Mouse (Mus musculus) G1E (cell line): ENCODE measurements around the gene Rcan1. TPM values are rescaled to one million over a fixed set of nuclear protein-coding genes. Genes with fewer than 3 reads are reported as not detected.

Experiments used
- ATAC-seq: 2 replicates; pipeline ENCODE4 v1.8.0; 2016; ENCODE audit warnings: mild to moderate bottlenecking; ENCODE audit not compliant: insufficient number of reproducible peaks, poor library complexity, low FRiP score, severe bottlenecking; ENCODE audit errors: extremely low read depth
- DNase-seq: peaks from one replicate; pipeline ENCODE4 v3.0.0; 2012; ENCODE audit warnings: low spot score
- H3K27me3 ChIP-seq: 2 replicates; pipeline ENCODE4 v1.6.1; 2012; ENCODE audit warnings: mild to moderate bottlenecking, low read length, inconsistent platforms; ENCODE audit not compliant: insufficient read depth
- H3K36me3 ChIP-seq: replicated peaks from 2 replicates; pipeline ENCODE3; 2012; ENCODE audit warnings: mild to moderate bottlenecking, inconsistent platforms
- H3K4me1 ChIP-seq: 2 replicates; pipeline ENCODE4 v1.6.1; 2012; ENCODE audit warnings: low read depth, low read length, inconsistent platforms, mixed read lengths; ENCODE audit not compliant: insufficient read depth
- H3K4me3 ChIP-seq: 2 replicates; pipeline ENCODE4 v1.5.1; 2012; ENCODE audit warnings: low read depth, mild to moderate bottlenecking, inconsistent platforms, low read length, moderate library complexity, mixed read lengths
- H3K9me3 ChIP-seq: replicated peaks from 2 replicates; pipeline ENCODE4 v1.6.1; 2012; ENCODE audit warnings: inconsistent platforms
- CTCF ChIP-seq: IDR thresholded peaks from 2 replicates; pipeline ENCODE4 v1.5.1; 2012; ENCODE audit warnings: low read depth, low read length, inconsistent platforms, mixed read lengths
- GATA1 ChIP-seq: IDR thresholded peaks from 2 replicates; pipeline ENCODE4 v1.6.1; 2012; ENCODE audit warnings: borderline replicate concordance, low read length, inconsistent platforms, mixed read lengths
- GATA2 ChIP-seq: IDR thresholded peaks from 2 replicates; pipeline ENCODE4 v1.6.1; 2012; ENCODE audit warnings: low read depth, low read length, inconsistent platforms, borderline replicate concordance
- POLR2AphosphoS5 ChIP-seq: IDR thresholded peaks from 2 replicates; pipeline ENCODE4 v1.6.1; 2012; ENCODE audit warnings: low read depth, low read length, inconsistent platforms; ENCODE audit not compliant: insufficient replicate concordance
- TAL1 ChIP-seq: conservative IDR thresholded peaks from 2 replicates; pipeline ENCODE4 v1.6.1; 2012; ENCODE audit warnings: low read depth, low read length, inconsistent platforms, mixed read lengths
- polyA plus RNA-seq: library from polyadenylated mRNA; stranded (reverse); fragments of >175 nt; gene quantifications from 2 replicates; pipeline ENCODE4 v1.2.3, GENCODE M21; 2012
- total RNA-seq, 2 experiments: library from RNA; stranded (forward) in 1 of 2; stranded (reverse) in 1 of 2; fragments of 200-1000 nt in 1 of 2; fragments of >200 nt in 1 of 2; fragmentation: Nextera tagmentation in 1 of 2; gene quantifications; 2 replicates each; pipeline ENCODE4 v1.2.3; 2014 to 2017

The Rcan1 gene
- total and polyA plus RNA-seq, 3 experiments: 12.3 to 16.1 (median 14.2) TPM

- H3K36me3 ChIP-seq: no peaks in the 10 kb centered on the region
- peaks cover 54% of the 10 kb centered on the region for H3K27me3 ChIP-seq
- no peak for TF ChIP-seq POLR2AphosphoS5
- no peak for TF ChIP-seq GATA1
- TF ChIP-seq TAL1: no peak
- no peaks in the 10 kb centered on the region for H3K9me3 ChIP-seq
- ATAC-seq: no peak
- no peak overlapping the region for H3K4me3 ChIP-seq
- peaks cover 10% of the 10 kb centered on the region for H3K4me1 ChIP-seq
- DNase-seq: no peak
Measured at GRCm38 (mm10) chr16:92510835-92511772, 40.4 kb upstream of the Rcan1 start.

DNA sequence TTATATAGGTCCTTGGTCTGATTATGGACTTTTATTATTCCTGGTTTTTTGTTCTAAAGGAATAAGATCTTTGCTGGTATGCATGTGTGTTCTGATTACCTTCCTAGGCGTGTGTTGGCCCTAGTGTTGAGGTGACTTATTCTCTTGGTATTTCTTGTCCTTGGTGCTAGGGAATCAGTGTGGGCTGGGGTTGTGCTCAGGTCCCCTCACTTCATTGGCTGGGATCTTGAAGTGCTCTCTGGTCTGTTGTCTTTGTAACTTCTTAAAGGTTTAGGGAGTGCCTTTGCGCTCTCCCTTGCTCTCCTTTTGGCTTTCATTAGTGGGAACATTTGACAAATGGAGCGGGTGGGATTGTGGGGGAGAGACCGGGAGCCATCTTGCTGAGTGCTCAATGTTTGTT lies 36.9 kb upstream of the Rcan1 start:
- DNase-seq (no peak), ATAC-seq (no peak)
- TF ChIP-seq GATA1 (no peak), GATA2 (no peak), POLR2AphosphoS5 (no peak), CTCF (no peak), TAL1 (no peak)
- Histone ChIP-seq H3K4me3 (no peak overlapping the region), H3K9me3 (no peaks in the 10 kb centered on the region), H3K27me3 (peaks cover 53% of the 10 kb centered on the region), H3K36me3 (no peaks in the 10 kb centered on the region), H3K4me1 (peaks cover 7% of the 10 kb centered on the region)

- H3K4me1 ChIP-seq: 0 out of 2 replicates have a peak, but pooled peaks cover 2% of the 10 kb centered on the region
- no peak for TF ChIP-seq GATA1
- TF ChIP-seq TAL1: no peak
- TF ChIP-seq CTCF: no peak
- TF ChIP-seq POLR2AphosphoS5: no peak
- no peak for TF ChIP-seq GATA2
- peaks cover 13% of the 10 kb centered on the region for H3K9me3 ChIP-seq
- peaks cover 60% of the 10 kb centered on the region for H3K27me3 ChIP-seq
- no peaks in the 10 kb centered on the region for H3K36me3 ChIP-seq
- ATAC-seq: no peak
- no peak overlapping the region for H3K4me3 ChIP-seq
- DNase-seq: no peak
Measured at GRCm38 (mm10) chr16:92503105-92503504, 32.4 kb upstream of the Rcan1 start.

DNA sequence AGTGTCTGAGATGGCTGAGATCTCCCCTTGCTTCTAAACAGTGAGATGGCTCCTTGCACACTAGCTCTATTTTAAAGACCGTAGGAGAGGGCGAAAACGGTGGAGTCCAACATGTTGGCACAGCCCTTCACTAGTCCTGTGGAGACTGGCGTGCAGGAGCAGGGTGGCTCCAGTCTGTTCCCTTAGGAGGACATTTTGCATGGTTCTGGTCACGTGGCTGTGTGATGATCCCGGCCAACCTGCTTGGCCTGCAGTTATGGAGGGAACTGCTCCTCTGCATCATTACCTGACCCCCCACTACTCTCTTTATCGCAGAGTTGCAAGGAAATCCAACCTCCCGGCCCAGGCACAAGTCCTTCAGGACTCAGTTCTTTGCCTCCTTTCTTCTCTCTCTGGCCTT lies 29.9 kb upstream of the Rcan1 start:
- Histone ChIP-seq H3K4me1 (peaks cover 9% of the 10 kb centered on the region), H3K27me3 (peaks cover 50% of the 10 kb centered on the region)

DNA sequence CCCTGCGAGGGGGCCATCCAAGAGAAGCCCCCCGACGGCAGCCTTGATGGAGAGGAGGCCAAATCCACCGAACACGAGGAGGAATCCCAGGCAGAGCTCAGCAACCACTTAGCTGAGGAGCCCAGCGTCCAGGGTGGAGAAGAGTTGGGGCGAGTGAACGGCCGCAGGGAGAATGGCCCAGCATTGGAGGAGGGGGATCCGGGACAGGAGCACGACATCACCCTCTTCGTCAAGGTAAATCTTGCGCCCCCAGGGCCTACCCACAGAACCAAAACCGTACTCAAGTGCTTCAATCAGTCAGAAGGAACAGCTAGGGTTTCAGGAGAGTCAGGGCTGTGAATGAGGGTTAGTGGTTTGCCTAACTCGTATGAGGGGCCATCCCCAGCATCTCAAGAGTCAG lies 28.7 kb upstream of the Rcan1 start:
- Histone ChIP-seq H3K4me1 (peaks cover 20% of the 10 kb centered on the region), H3K9me3 (peaks cover 18% of the 10 kb centered on the region), H3K27me3 (peaks cover 39% of the 10 kb centered on the region), H3K4me3 (no peak overlapping the region), H3K36me3 (no peaks in the 10 kb centered on the region)
- no peak for TF ChIP-seq GATA2
- TF ChIP-seq POLR2AphosphoS5: no peak
- no peak for TF ChIP-seq CTCF
- TF ChIP-seq TAL1: no peak
- no peak for TF ChIP-seq GATA1
- no peak for DNase-seq
- ATAC-seq: no peak

More for the DNA sequence above, 29.9 kb upstream of the Rcan1 start:
- Histone ChIP-seq H3K9me3 (peaks cover 18% of the 10 kb centered on the region), H3K4me3 (no peak overlapping the region), H3K36me3 (no peaks in the 10 kb centered on the region)
- TF ChIP-seq POLR2AphosphoS5 (no peak), GATA1 (no peak), CTCF (no peak), TAL1 (no peak), GATA2 (no peak)
- no peak for ATAC-seq
- DNase-seq: no peak

DNA sequence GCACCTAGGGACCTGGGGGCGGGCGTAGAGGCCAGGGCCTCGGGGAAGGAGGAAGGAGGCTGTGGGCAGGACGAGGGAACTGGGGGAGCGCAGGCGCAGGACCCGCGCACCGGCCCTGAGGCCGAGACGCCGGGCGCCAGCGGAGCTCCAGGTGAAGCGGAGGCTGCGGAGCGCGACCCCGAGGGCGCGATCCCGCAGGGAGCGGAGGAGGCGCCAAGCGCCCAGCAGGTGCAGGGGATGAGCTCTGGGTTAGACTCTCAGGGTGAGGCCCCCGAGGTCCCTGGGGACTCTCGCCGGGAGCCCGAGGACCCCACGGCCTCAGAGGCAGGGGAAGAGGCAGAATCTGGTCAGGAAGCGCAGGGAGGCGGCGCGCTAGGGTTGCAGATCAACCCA lies 27.9 kb upstream of the Rcan1 start:
- Histone ChIP-seq H3K36me3 (no peaks in the 10 kb centered on the region), H3K9me3 (peaks cover 18% of the 10 kb centered on the region), H3K4me3 (no peak overlapping the region; the same call in 1 of the 2 replicates), H3K4me1 (peaks cover 26% of the 10 kb centered on the region), H3K27me3 (peaks cover 34% of the 10 kb centered on the region)
- TF ChIP-seq CTCF: no peak
- TF ChIP-seq GATA2: no peak
- TF ChIP-seq POLR2AphosphoS5: no peak
- TF ChIP-seq TAL1: no peak
- no peak for TF ChIP-seq GATA1
- ATAC-seq (no peak), DNase-seq (no peak)
